Mouse (Mus musculus): ENCODE results near the gene Stx11.

- TF ChIP-seq POLR2A (IDR thresholded peaks at IDR 0.05; ENCODE audit: borderline replicate concordance, low read depth, low read length) (no peak), CTCF (IDR thresholded peaks at IDR 0.05; ENCODE audit: low read depth, low read length) (peak; percentile 40; the same call in 1 of the 2 replicates)
These were observed 41.3 kb downstream of the Stx11 start for GRCm38 (mm10) chr10:12922574-12923353.

Data from bone marrow macrophage, adult 2 months (primary cell).